Mouse (Mus musculus) liver, adult 2 months (tissue): ENCODE data around the gene Wdr46.
"Not testable (repeated sequence)": the region's sequence is repeated elsewhere in the genome, so short reads cannot be mapped to it uniquely, and the experiment has no call there.

Experiments
- CTCF ChIP-seq: fragments of 200-500 bp; IDR thresholded peaks from 2 replicates; pipeline ENCODE4 v1.5.1; 2011; ENCODE audit warnings: low read depth, low read length, control low read depth
- POLR2A ChIP-seq: fragments of 200-500 bp; IDR thresholded peaks from 2 replicates; pipeline ENCODE4 v1.6.1; 2011; ENCODE audit warnings: low read length, control low read depth; ENCODE audit not compliant: insufficient read depth; ENCODE audit errors: extremely low read depth

- not testable (repeated sequence) for TF ChIP-seq POLR2A, CTCF
Observed at GRCm38 (mm10) chr17:33997025-33997424, 56.6 kb downstream of the Wdr46 start.
